22 mouse cellular contexts compared by ENCODE assay signal in genomic region chr5:73716941-73717340, GRCm38 (mm10).
"Had no signal": no experiment of that assay in that cellular context is flagged by ENCODE, and none has a peak within 500 bp of the region (broad histone marks: within the 10 kb centered on the region; RNA-seq: fewer than 3 reads in every experiment).

No protein-coding gene starts in this region.

- H3K27ac ChIP-seq: lung, embryonic 15.5 days; macrophage; midbrain, embryonic 12.5 days; neural tube, embryonic 13.5 days; neural tube, embryonic 15.5 days had no signal

- ATAC-seq: liver, postnatal 0 days; lung, postnatal 0 days; midbrain, embryonic 16.5 days had no signal

- H3K36me3 ChIP-seq: lung, embryonic 15.5 days; midbrain, embryonic 12.5 days; neural tube, embryonic 13.5 days; neural tube, embryonic 15.5 days had no signal

- H3K4me2 ChIP-seq: lung, embryonic 15.5 days; midbrain, embryonic 12.5 days; neural tube, embryonic 13.5 days; neural tube, embryonic 15.5 days had no signal

- DNase-seq: liver, postnatal 0 days; lung, adult 2 months; lung, postnatal 14 days; lung, postnatal 36 days; midbrain, embryonic 14.5 days; retina, postnatal 1 day; right cerebral cortex, adult 18-20 months; right cerebral cortex, postnatal 25 days; right cerebral cortex, postnatal 4 days; spleen, adult 18-20 months; thymus, adult 18-20 months; thymus, postnatal 14 days; thymus, postnatal 36 days had no signal

- H3K9me3 ChIP-seq: lung, embryonic 15.5 days; megakaryocyte, embryonic 14.5 days; midbrain, embryonic 12.5 days; neural tube, embryonic 13.5 days; neural tube, embryonic 15.5 days had no signal

- H3K4me3 ChIP-seq: lung, embryonic 15.5 days; megakaryocyte, embryonic 14.5 days; midbrain, embryonic 12.5 days; myocyte; neural tube, embryonic 13.5 days; neural tube, embryonic 15.5 days had no signal

- H3K4me1 ChIP-seq: megakaryocyte, embryonic 14.5 days; midbrain, embryonic 12.5 days; neural tube, embryonic 13.5 days; neural tube, embryonic 15.5 days had no signal

- H3K9ac ChIP-seq: liver, postnatal 0 days; lung, embryonic 15.5 days; midbrain, embryonic 12.5 days; neural tube, embryonic 13.5 days; neural tube, embryonic 15.5 days had no signal

- H3K27me3 ChIP-seq: midbrain, embryonic 12.5 days; neural tube, embryonic 13.5 days; neural tube, embryonic 15.5 days had no signal
